Mouse (Mus musculus): Measurements from ENCODE around the gene Tanc2. TPM values are rescaled to one million over a fixed set of nuclear protein-coding genes. Genes with fewer than 3 reads are reported as not detected.

Tanc2 gene
- total and polyA plus RNA-seq, 2 experiments from 2014 or later, result 5.2 to 25.0 TPM

- Histone ChIP-seq H3K27me3 (ENCODE audit: control insufficient read depth, insufficient read depth, low read length) (no peaks in the 10 kb centered on the region), H3K27ac (ENCODE audit: low read depth) (no peak overlapping the region), H3K9me3 (replicated peaks; ENCODE audit: control insufficient read depth, low read length) (no peaks in the 10 kb centered on the region), H3K9ac (replicated peaks; ENCODE audit: low read depth, low read length) (no peak overlapping the region), H3K4me2 (ENCODE audit: low read depth, low read length) (no peak overlapping the region), H3K4me3 (ENCODE audit: low read depth, low read length) (no peak overlapping the region), H3K36me3 (replicated peaks; ENCODE audit: control insufficient read depth, insufficient read depth, low read length) (no peaks in the 10 kb centered on the region), H3K4me1 (ENCODE audit: control insufficient read depth, insufficient read depth) (peaks cover 6% of the 10 kb centered on the region; the same call in 1 of the 2 replicates)
- ATAC-seq (ENCODE audit: insufficient read depth, low read depth) (no peak), DNase-seq (ENCODE audit: low spot score) (no peak)
- 77% methylated on average over 6 of the region's 6 CpGs for WGBS
- TF ChIP-seq EP300 (IDR thresholded peaks at IDR 0.05; ENCODE audit: low read depth) (no peak), CTCF (IDR thresholded peaks at IDR 0.05; ENCODE audit: low read depth) (no peak)
Measured at GRCm38 (mm10) chr11:105546393-105546792, 43.4 kb upstream of the Tanc2 start.

- Histone ChIP-seq H3K9ac (replicated peaks; ENCODE audit: low read depth, low read length) (no peak overlapping the region), H3K4me1 (ENCODE audit: control insufficient read depth, insufficient read depth) (peaks cover 6% of the 10 kb centered on the region; the same call in 1 of the 2 replicates), H3K27me3 (ENCODE audit: control insufficient read depth, insufficient read depth, low read length) (no peaks in the 10 kb centered on the region), H3K36me3 (replicated peaks; ENCODE audit: control insufficient read depth, insufficient read depth, low read length) (no peaks in the 10 kb centered on the region), H3K27ac (ENCODE audit: low read depth) (no peak overlapping the region), H3K4me2 (ENCODE audit: low read depth, low read length) (no peak overlapping the region), H3K9me3 (replicated peaks; ENCODE audit: control insufficient read depth, low read length) (no peaks in the 10 kb centered on the region), H3K4me3 (ENCODE audit: low read depth, low read length) (no peak overlapping the region)
- 84% methylated on average over 6 of the region's 6 CpGs for WGBS
- ATAC-seq (ENCODE audit: insufficient read depth, low read depth) (no peak), DNase-seq (ENCODE audit: low spot score) (no peak)
- TF ChIP-seq CTCF (IDR thresholded peaks at IDR 0.05; ENCODE audit: low read depth) (no peak), EP300 (IDR thresholded peaks at IDR 0.05; ENCODE audit: low read depth) (no peak)
Measured at GRCm38 (mm10) chr11:105548383-105548782, 41.4 kb upstream of the Tanc2 start.

- H3K4me2 ChIP-seq (ENCODE audit: low read depth, low read length), result no peak overlapping the region
- DNase-seq (ENCODE audit: low spot score) (no peak), ATAC-seq (ENCODE audit: insufficient read depth, low read depth) (no peak)
- no peaks in the 10 kb centered on the region for H3K9me3 ChIP-seq (replicated peaks; ENCODE audit: control insufficient read depth, low read length)
- no peaks in the 10 kb centered on the region for H3K36me3 ChIP-seq (replicated peaks; ENCODE audit: control insufficient read depth, insufficient read depth, low read length)
- H3K4me1 ChIP-seq (ENCODE audit: control insufficient read depth, insufficient read depth), result peaks cover 6% of the 10 kb centered on the region; the same call in 1 of the 2 replicates
- no peaks in the 10 kb centered on the region for H3K27me3 ChIP-seq (ENCODE audit: control insufficient read depth, insufficient read depth, low read length)
- H3K4me3 ChIP-seq (ENCODE audit: low read depth, low read length), result no peak overlapping the region
- no peak overlapping the region for H3K9ac ChIP-seq (replicated peaks; ENCODE audit: low read depth, low read length)
- no peak for TF ChIP-seq EP300 (IDR thresholded peaks at IDR 0.05; ENCODE audit: low read depth)
- no peak for TF ChIP-seq CTCF (IDR thresholded peaks at IDR 0.05; ENCODE audit: low read depth)
- 64% methylated on average over 9 of the region's 9 CpGs for WGBS
- no peak overlapping the region for H3K27ac ChIP-seq (ENCODE audit: low read depth)
Measured at GRCm38 (mm10) chr11:105549164-105550121, 40.3 kb upstream of the Tanc2 start.

- Histone ChIP-seq H3K27me3 (ENCODE audit: control insufficient read depth, insufficient read depth, low read length) (no peaks in the 10 kb centered on the region), H3K27ac (ENCODE audit: low read depth) (no peak overlapping the region), H3K4me1 (ENCODE audit: control insufficient read depth, insufficient read depth) (no peaks in the 10 kb centered on the region), H3K36me3 (replicated peaks; ENCODE audit: control insufficient read depth, insufficient read depth, low read length) (no peaks in the 10 kb centered on the region), H3K9ac (replicated peaks; ENCODE audit: low read depth, low read length) (no peak overlapping the region), H3K9me3 (replicated peaks; ENCODE audit: control insufficient read depth, low read length) (no peaks in the 10 kb centered on the region), H3K4me2 (ENCODE audit: low read depth, low read length) (no peak overlapping the region), H3K4me3 (ENCODE audit: low read depth, low read length) (no peak overlapping the region)
- no peak for DNase-seq (ENCODE audit: low spot score)
- no peak for TF ChIP-seq EP300 (IDR thresholded peaks at IDR 0.05; ENCODE audit: low read depth)
- no peak for ATAC-seq (ENCODE audit: insufficient read depth, low read depth)
- WGBS, result 82% methylated on average over 8 of the region's 8 CpGs
Measured at GRCm38 (mm10) chr11:105557285-105557684, 32.5 kb upstream of the Tanc2 start.

- Histone ChIP-seq H3K9ac (replicated peaks; ENCODE audit: low read depth, low read length) (no peak overlapping the region), H3K27me3 (ENCODE audit: control insufficient read depth, insufficient read depth, low read length) (no peaks in the 10 kb centered on the region), H3K27ac (ENCODE audit: low read depth) (no peak overlapping the region), H3K4me2 (ENCODE audit: low read depth, low read length) (no peak overlapping the region), H3K4me3 (ENCODE audit: low read depth, low read length) (no peak overlapping the region), H3K9me3 (replicated peaks; ENCODE audit: control insufficient read depth, low read length) (no peaks in the 10 kb centered on the region), H3K36me3 (replicated peaks; ENCODE audit: control insufficient read depth, insufficient read depth, low read length) (no peaks in the 10 kb centered on the region), H3K4me1 (ENCODE audit: control insufficient read depth, insufficient read depth) (no peaks in the 10 kb centered on the region)
- no peak for ATAC-seq (ENCODE audit: insufficient read depth, low read depth)
- TF ChIP-seq EP300 (IDR thresholded peaks at IDR 0.05; ENCODE audit: low read depth), result no peak
- DNase-seq (ENCODE audit: low spot score), result no peak
Measured at GRCm38 (mm10) chr11:105558091-105558490, 31.7 kb upstream of the Tanc2 start.

All from heart, postnatal 0 days (tissue).